Mouse (Mus musculus) ES-E14 (cell line): ENCODE measurements around the gene Marcksl1.

Source experiments
- CHD2 ChIP-seq: IDR thresholded peaks from 2 replicates; pipeline ENCODE4 v1.6.1; 2014; ENCODE audit warnings: mild to moderate bottlenecking, low read depth, low read length, inconsistent platforms
- HCFC1 ChIP-seq: IDR thresholded peaks from 2 replicates; pipeline ENCODE4 v1.6.1; 2012; ENCODE audit warnings: low read length, inconsistent platforms, borderline replicate concordance; ENCODE audit not compliant: insufficient read depth
- MAFK ChIP-seq: IDR thresholded peaks from 2 replicates; pipeline ENCODE4 v1.6.1; 2014; ENCODE audit warnings: mild to moderate bottlenecking, low read depth, low read length, inconsistent platforms; ENCODE audit not compliant: insufficient read depth
- ZC3H11A ChIP-seq: IDR thresholded peaks from 2 replicates; pipeline ENCODE4 v1.6.1; 2012; ENCODE audit warnings: low read depth, mild to moderate bottlenecking, inconsistent platforms, low read length, borderline replicate concordance

DNA sequence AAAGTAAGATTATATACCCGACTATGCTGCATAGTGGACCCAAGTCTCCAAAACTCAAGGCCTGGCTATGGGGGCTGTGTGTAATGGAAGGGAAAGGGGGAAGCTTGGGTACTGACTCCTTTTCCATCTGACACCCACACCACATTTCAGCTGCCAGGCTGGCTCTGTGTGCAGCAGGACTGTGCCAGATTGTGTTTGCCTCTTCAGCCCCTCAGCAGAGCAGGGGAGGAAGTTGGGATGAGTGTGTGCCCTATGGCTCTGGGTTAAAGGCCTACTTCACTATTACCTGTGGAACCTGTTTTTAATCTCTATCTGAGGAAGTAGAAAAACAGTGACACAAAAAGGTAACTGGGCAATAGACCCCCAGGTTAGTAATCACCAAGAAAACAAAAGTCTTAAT lies 32.3 kb upstream of the Marcksl1 start:
- TF ChIP-seq HCFC1 (no peak), MAFK (no peak), CHD2 (no peak), ZC3H11A (no peak)
